Mouse (Mus musculus): ENCODE measurements around the gene Ulk1.
"Not testable (repeated sequence)": the region's sequence is repeated elsewhere in the genome, so short reads cannot be mapped to it uniquely, and the experiment has no call there.

Gene Ulk1

DNA sequence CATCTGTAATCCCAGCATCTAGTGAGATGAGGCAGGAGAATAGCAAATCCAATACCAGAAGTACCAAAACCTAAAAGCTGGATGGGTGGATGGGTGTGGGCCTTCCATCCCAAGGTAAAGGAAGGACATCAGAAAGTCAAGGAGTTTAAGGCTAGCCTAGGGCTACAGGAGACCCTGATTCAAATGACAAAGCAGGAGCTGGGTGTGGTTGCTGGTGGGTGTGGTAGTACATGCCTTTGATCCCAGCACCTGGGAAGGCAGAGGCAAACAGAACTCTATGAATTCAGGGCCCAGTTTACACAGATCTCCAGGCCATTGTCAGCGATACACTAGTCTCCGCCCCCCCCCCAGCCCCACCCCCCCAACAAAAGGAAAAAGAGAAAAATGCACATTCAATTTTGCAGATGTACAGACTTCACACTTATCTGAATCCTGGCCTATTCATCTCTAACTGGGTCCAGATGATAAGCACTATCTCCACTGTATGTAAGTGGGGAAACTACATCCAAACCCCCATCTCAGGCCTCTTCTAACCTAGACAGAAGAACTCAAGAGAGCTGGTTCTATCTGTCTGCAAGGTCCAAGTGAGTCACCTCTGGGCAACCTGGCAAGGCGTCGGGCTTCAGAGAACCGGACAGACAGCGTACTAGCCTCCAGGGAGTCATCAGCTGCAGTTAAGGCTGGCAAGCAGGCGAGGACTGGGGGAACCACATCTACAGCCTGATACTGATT, 5.7 kb downstream of the Ulk1 start:
- no peak for DNase-seq

DNA sequence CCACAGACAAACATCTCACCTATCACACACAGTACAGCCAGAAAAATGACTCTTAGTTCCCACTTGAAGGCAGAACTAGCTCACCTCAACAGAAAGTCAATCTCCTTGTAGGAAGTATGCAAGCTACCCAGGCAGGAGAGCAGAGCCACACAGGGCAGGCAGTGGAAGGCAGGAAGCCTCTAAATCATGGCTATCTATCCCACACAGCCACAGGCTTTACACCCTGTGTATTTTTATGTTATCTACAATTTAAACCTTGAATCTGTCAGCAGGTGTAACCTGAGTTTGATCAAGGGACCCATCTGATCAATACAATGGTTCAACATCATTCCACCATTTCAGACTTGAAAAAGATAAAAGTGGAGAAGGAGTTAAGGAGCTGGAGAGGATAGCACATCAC, 7.1 kb downstream of the Ulk1 start:
- DNase-seq, result no peak

DNA sequence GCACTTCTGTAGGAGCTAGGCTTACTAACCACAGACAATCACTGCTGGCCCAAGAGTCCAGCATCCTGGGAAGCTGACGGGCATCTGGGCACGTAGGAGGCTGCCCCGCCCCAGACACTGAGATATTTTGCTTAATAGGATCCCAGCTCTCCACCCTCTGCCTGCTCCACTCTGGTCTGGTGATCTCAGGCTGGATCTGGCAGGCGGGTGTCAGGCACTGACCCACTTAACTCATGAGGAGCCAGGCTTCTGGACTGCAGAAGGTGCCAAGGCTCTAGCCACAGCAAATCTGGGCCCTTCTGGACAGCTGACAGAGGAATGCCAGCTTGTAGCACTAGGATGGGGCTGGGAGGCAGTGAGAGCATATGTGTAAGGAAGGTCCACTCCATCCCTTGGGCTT, 7.7 kb downstream of the Ulk1 start:
- DNase-seq, result no peak

DNA sequence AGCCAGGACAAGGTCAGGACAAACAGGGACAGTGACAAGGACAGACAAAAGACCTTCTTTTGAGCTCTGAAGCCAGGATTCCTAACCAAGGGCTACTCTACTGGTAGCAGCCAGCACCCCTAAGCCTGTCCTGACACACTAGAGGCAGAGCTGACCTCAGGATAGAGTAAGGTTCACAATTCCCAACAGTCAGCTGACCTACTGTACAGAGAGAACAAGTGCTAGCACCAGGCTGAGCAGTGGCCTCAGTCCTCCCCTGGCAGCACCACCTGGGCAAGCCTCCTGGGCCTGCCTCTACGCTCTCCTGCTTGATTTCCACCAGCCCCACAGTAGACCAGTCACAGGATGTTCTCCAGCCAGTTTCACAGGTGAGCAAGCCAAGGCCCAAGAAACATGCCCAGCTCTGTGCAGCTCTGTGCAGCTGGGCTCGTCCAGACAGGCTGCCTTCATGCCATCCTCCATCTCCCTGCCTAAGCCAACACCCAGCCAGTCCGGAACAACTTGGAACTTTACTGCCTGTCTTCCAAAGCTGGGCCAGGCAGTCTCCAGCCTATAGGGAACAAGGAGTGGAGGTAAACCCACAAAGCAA, 8.8 kb downstream of the Ulk1 start:
- DNase-seq, result no peak

GRCm38 (mm10) chr5:110797696-110798095, 12.2 kb downstream of the Ulk1 start:
- DNase-seq, result no peak

DNA sequence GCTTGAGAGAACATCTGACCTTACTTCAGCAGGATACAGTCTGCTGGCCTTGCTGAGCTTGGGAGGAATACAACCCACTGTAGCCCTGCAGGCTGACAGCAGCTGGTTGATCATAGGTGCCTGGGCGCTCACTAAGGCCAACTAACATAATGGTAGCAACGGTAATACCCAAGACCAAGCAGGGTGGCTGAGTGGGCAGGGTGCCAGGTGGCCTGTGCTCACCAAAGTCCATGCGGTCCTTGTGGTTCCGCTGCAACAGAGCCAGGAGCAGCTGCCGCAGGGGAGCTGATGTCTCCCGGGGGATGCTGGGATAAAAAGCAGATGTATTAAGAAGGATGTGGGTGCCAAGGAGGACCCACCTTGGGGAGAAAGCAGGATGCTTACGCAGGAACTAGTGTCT, 15.5 kb downstream of the Ulk1 start:
- no peak for DNase-seq

DNA sequence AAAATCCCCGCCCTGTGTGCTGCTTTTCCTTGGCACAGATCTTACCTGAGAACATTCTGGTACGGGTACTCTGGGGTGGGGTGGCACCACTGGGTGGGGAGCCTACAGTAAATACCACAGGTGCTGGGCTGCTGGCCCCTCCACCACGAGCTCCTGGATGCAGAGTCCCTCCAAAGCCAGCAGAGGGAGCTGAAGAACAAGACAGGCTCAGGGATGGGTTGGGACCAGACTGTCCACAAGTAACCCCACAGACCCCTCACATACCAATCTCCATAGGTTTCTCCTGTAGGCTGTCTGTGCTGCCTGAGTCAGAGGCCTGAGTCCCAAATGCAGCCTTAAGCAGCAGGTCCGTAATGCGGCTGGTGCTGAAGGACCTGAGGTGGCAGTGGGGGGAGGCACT, 21.2 kb downstream of the Ulk1 start:
- no peak for DNase-seq

GRCm38 (mm10) chr5:110786081-110786835, 23.6 kb downstream of the Ulk1 start:
- DNase-seq, result no peak

DNA sequence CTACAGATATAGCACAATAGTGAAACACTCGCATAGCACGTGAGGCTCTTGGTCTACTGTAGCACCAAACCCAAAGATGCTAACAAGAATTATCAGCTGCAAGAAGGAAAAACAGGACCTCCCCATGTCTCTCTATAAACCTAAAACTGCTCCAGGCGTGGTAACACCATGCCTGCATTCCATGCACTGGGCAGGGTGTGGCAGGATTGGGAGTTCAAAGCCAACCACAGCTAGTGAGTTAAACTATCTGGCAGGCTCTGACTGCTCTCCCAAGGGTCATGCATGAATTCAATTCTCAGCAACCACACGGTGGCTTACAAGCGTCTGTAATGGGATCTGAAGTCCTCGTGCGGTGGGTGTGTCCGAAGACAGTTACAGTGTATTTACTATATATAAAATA, 26.7 kb downstream of the Ulk1 start:
- DNase-seq, result no peak

- DNase-seq, result no peak
These were observed 28.2 kb downstream of the Ulk1 start for GRCm38 (mm10) chr5:110781529-110782238.

- no peak for DNase-seq
These were observed 29.0 kb downstream of the Ulk1 start for GRCm38 (mm10) chr5:110780761-110781528.

- DNase-seq, result peak; percentile 94
These were observed 29.7 kb downstream of the Ulk1 start, which contains the start of gene Pus1 for GRCm38 (mm10) chr5:110779998-110780760. Gene Pus1, minus strand, starts transcription at chr5:110780659.

DNA sequence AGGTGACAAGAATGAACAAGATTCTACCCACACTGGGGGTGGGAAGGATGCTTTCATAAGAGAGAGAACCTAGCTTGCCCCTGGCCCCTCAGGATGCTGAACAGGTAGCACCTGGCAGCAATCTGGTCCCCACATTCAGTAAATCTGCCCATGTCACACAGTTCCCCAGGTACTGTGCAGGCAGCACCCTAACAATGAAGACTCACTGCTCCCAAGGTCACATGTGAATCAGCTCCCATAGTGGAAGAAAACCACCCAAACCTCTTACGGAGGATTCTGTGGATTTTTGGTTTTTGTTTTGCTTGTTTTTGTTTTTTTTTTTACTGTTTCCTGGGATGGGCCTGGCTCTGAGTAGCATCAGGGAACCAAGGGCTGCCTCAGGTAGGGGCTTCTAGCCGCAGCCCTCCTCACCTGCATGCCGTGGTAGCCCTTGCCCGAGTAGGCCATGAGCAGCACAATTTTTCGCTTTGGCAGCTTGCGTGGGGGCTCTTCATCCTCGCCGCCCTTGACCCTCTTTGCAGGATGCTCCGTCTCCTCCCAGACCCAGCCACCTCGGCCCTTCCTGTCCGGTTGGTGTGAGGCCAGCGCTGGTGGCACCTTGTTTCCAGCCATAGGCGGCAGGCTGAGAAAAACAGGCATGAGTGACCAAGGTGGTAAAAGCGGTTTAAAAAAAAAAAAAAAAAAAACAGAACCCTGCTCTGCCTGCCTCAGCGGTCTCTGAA, 30.5 kb downstream of the Ulk1 start:
- no peak for DNase-seq

GRCm38 (mm10) chr5:110778263-110778662, 31.6 kb downstream of the Ulk1 start:
- DNase-seq, result no peak

DNA sequence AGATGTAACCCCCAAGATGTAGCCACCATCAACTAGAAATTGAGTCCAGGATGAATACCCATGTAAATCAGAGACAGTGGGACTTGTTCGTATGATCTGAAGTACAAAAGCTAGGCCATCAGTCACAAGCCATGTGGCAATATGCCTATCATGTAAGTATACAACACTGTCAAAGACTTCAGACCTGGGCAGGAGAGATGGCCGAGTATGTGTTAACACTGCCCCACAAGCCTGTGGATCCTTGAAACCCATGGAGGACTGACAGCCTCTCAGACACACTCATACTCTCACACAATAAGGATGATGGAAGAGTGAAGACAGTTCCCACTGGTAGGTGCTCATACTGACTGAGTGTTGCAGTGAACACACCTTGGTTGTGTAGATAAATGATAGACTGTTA, 33.8 kb downstream of the Ulk1 start:
- DNase-seq, result no peak

DNA sequence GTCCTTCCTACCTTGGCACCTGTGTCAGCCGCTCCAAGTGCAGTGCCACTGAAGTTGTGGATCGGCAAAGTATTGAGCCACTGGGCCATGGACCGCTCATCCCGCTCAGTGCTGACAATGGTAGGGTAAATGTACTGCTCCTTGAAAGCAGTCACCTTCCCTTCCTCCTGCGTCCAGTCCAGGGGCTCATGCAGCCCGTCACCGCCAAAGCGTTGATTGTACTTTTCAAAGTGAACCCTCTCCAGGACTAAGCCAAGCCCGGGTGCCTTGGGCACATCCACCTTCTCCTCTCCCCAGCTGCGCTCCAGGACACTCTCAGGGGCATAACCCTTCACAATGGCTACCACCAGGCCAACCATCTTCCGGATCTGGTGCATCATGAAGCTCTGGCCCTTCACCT, 35.4 kb downstream of the Ulk1 start:
- DNase-seq, result no peak

GRCm38 (mm10) chr5:110772945-110773344, 37.0 kb downstream of the Ulk1 start:
- not testable (repeated sequence) for DNase-seq

- DNase-seq, result peak; percentile 100
These were observed 39.3 kb downstream of the Ulk1 start, which contains the start of gene Ep400 for GRCm38 (mm10) chr5:110770448-110771158. Gene Ep400, minus strand, starts transcription at chr5:110770717.

DNA sequence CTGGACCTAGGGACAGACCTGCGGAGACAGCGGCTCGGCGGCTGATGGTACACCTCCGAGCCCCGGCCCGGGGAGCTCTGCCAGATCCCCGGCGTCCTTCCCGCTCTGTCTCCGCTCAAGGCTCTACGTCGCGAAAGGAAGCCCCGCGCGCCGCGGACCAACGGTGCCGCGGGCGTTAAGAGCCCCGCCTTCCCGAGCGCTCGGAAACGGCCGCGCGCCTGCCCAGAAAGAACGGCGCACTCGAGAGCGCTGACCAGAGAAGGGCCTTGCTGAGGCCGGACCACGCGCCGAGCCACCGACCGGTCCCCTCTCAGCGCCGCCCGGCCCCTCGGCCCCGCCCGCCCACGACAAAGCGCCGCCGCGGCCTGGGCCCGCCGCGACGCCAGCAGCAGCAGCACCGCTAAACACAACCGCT, 39.9 kb downstream of the Ulk1 start:
- peak; percentile 58 for DNase-seq

DNA sequence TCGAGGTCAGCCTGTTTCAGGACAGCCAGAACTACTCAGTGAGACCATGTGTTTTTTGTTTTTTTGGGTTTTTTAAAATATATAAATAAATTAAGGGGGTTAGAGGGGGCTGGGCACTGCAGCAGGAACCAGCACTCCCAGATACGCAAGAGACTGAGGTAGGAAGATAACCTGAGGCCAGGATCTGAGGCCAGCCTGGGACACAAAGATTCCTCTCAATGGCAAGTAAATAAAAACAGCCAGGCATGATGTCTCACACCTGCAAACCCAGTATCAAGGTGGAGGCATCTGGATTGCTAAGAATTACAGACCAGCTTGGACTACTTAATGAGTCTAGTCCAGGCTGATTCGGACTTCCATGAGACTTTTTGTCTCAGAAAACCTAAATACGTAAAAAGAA, 40.6 kb downstream of the Ulk1 start:
- no peak for DNase-seq
